Mouse (Mus musculus): Measurements from ENCODE around the gene Gmeb1.

DNA sequence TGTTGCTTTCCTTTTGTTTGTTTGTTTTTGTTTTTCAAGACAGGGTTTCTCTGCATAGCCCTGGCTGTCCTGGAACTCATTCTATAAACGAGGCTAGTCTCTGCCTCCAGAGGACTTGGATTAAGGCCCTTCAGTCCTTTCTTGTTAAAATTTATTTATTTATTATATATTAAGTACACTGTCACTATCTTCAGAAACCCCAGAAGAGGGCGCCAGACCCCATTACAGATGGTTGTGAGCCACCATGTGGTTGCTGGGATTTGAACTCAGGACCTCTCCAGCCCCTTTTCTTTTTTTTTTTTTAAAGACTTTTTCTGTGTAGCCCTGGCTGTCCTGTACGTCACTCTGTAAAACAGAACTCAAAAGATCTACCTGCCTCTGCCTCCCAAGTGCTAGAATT, 6.4 kb downstream of the Gmeb1 start:
- TF ChIP-seq CTCF (IDR thresholded peaks at IDR 0.05; ENCODE audit: low read depth, low read length) (no peak), POLR2A (IDR thresholded peaks at IDR 0.05; ENCODE audit: borderline replicate concordance, low read depth, low read length) (no peak)

All from bone marrow macrophage, adult 2 months (primary cell).